Comparison of ENCODE assay signal across 28 mouse cellular contexts in the genomic region with DNA sequence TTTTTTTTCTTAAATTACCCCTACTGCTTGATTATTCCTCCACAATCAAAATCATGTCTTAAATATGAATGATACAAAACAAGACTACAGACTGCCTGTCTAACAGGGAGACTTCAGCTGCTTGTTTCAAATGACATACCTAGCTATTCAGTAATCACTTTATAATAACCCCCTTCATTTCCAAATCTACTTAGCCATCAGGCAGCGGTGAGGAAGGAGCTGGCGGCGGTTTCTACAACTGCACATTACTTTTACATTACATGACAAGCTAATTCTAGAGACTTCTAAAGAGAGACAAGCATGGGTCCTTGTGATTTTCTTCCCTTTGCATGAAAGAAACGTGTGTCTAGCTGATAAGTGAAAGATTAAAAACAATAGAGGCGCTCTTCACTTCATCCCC.
"Had no signal": no experiment of that assay in that cellular context is flagged by ENCODE, and none has a peak within 500 bp of the region (broad histone marks: within the 10 kb centered on the region; RNA-seq: fewer than 3 reads in every experiment).

No protein-coding gene starts in this region.

- H3K4me3 ChIP-seq: gastrocnemius, adult 2 months; heart, embryonic 10.5 days; heart, embryonic 12.5 days; hindbrain, embryonic 10.5 days; hindbrain, embryonic 12.5 days; intestine, embryonic 15.5 days; layer of hippocampus, adult 2 months; left cerebral cortex, adult 2 months; limb, embryonic 10.5 days; limb, embryonic 12.5 days; liver, embryonic 13.5 days; liver, embryonic 15.5 days had no signal

- H3K9ac ChIP-seq: heart, embryonic 12.5 days; hindbrain, embryonic 12.5 days; hindbrain, embryonic 14.5 days; intestine, embryonic 15.5 days; limb, embryonic 12.5 days; liver, embryonic 13.5 days; liver, embryonic 15.5 days had no signal

- H3K36me3 ChIP-seq: heart, embryonic 10.5 days; heart, embryonic 12.5 days; hindbrain, embryonic 10.5 days; hindbrain, embryonic 12.5 days; intestine, embryonic 15.5 days; limb, embryonic 10.5 days; limb, embryonic 12.5 days; liver, embryonic 13.5 days; liver, embryonic 15.5 days had no signal

- H3K27me3 ChIP-seq: heart, embryonic 12.5 days; hindbrain, embryonic 12.5 days; intestine, embryonic 15.5 days; limb, embryonic 12.5 days; liver, embryonic 13.5 days; liver, embryonic 15.5 days had no signal

- H3K9me3 ChIP-seq: heart, embryonic 10.5 days; heart, embryonic 12.5 days; hindbrain, embryonic 10.5 days; hindbrain, embryonic 12.5 days; intestine, embryonic 15.5 days; limb, embryonic 10.5 days; limb, embryonic 12.5 days; liver, embryonic 13.5 days; liver, embryonic 15.5 days had no signal

- H3K27ac ChIP-seq: gastrocnemius, adult 2 months; heart, embryonic 10.5 days; hindbrain, embryonic 10.5 days; hindbrain, embryonic 12.5 days; hindbrain, embryonic 14.5 days; intestine, embryonic 15.5 days; layer of hippocampus, adult 2 months; left cerebral cortex, adult 2 months; limb, embryonic 10.5 days; limb, embryonic 12.5 days; liver, embryonic 13.5 days; liver, embryonic 15.5 days had no signal

- DNase-seq: gastrocnemius, adult 2 months; gastrocnemius, postnatal 10 days; gastrocnemius, postnatal 25 days; heart, adult 18-20 months; heart, postnatal 10 days; heart, postnatal 4 days; kidney, adult 18-20 months; kidney, adult 8-10 months; kidney, postnatal 10 days; kidney, postnatal 25 days; kidney, postnatal 4 days; liver; liver, embryonic 13.5 days had no signal

- ATAC-seq: hindbrain, embryonic 16.5 days; inflammation-experienced regulatory T-cells, adult 6 months; intestine, embryonic 15.5 days; intestine, postnatal 0 days had no signal

- H3K4me1 ChIP-seq: heart, embryonic 10.5 days; heart, embryonic 12.5 days; hindbrain, embryonic 10.5 days; hindbrain, embryonic 12.5 days; intestine, embryonic 15.5 days; liver, embryonic 13.5 days; liver, embryonic 15.5 days had no signal

- H3K4me2 ChIP-seq: heart, embryonic 12.5 days; hindbrain, embryonic 12.5 days; hindbrain, embryonic 14.5 days; intestine, embryonic 15.5 days; limb, embryonic 12.5 days; liver, embryonic 11.5 days; liver, embryonic 13.5 days; liver, embryonic 15.5 days had no signal
